9 mouse cellular contexts compared by ENCODE assay signal in genomic region chr16:91885389-91886122, GRCm38 (mm10).
A peak's percentile ranks its signal among the peaks of the same experiment; 100 is the strongest.
DNase-seq lines count a peak whose midpoint lies in the region; ATAC-seq and TF ChIP-seq lines count a peak whose summit lies in the region.
"Had no signal": no experiment of that assay in that cellular context is flagged by ENCODE, and none has a peak within 500 bp of the region (broad histone marks: within the 10 kb centered on the region; RNA-seq: fewer than 3 reads in every experiment).

No protein-coding gene starts in this region.

- no peak for TF ChIP-seq POLR2A in bone marrow, adult 2 months (IDR thresholded peaks at IDR 0.05; ENCODE audit: borderline replicate concordance, control insufficient read depth, low read depth, low read length)

- WGBS in forebrain, embryonic 10.5 days = 5% methylated on average over 17 of the region's 19 CpGs
- WGBS in forebrain, embryonic 16.5 days = 6% methylated on average over 19 of the region's 19 CpGs
- WGBS in bone marrow, adult 2 months = 43% methylated on average over 19 of the region's 19 CpGs
- WGBS in heart, embryonic 14.5 days = 14% methylated on average over 18 of the region's 19 CpGs
- 6% methylated on average over 19 of the region's 19 CpGs for WGBS in limb, embryonic 13.5 days
- 9% methylated on average over 19 of the region's 19 CpGs for WGBS in midbrain, postnatal 0 days

- 0 out of 2 replicates have a peak, but pooled peaks cover 4% of the 10 kb centered on the region for H3K9me3 ChIP-seq in forebrain, embryonic 10.5 days
- H3K9me3 ChIP-seq in forebrain, embryonic 16.5 days (ENCODE audit: control insufficient read depth, low read length) = no peaks in the 10 kb centered on the region
- H3K9me3 ChIP-seq in heart, embryonic 14.5 days (ENCODE audit: control insufficient read depth, low read length) = no peaks in the 10 kb centered on the region
- peaks cover 6% of the 10 kb centered on the region; the same call in 1 of the 2 replicates for H3K9me3 ChIP-seq in limb, embryonic 13.5 days
- no peaks in the 10 kb centered on the region for H3K9me3 ChIP-seq in midbrain, postnatal 0 days (ENCODE audit: low read length)

- peak overlapping the region; percentile 29 for H3K4me3 ChIP-seq in forebrain, embryonic 10.5 days
- H3K4me3 ChIP-seq in forebrain, embryonic 16.5 days (replicated peaks; ENCODE audit: low read length) = no peak overlapping the region
- H3K4me3 ChIP-seq in bone marrow, adult 2 months (replicated peaks; ENCODE audit: control insufficient read depth, low read depth, low read length) = no peak overlapping the region
- peak overlapping the region; percentile 6 to 16; a peak in 2 of 4 replicates for H3K4me3 ChIP-seq in heart, embryonic 14.5 days (ENCODE audit: control insufficient read depth in 1 of 2, insufficient read depth in 1 of 2, low read depth in 1 of 2, low read length in 2 of 2)
- H3K4me3 ChIP-seq in limb, embryonic 13.5 days = peak overlapping the region; percentile 5; the same call in 1 of the 2 replicates
- H3K4me3 ChIP-seq in midbrain, postnatal 0 days (ENCODE audit: low read depth, low read length) = no peak overlapping the region

- DNase-seq in forebrain, embryonic 10.5 days (ENCODE audit: extremely low spot score, low spot score) = peak; percentile 30
- DNase-seq in midbrain, postnatal 0 days (ENCODE audit: low spot score) = peak; percentile 48
- no peak for DNase-seq in gastrocnemius, postnatal 10 days
- no peak for DNase-seq in cerebellum, adult 9-11 months

- peaks cover 25% of the 10 kb centered on the region for H3K4me1 ChIP-seq in forebrain, embryonic 10.5 days
- H3K4me1 ChIP-seq in forebrain, embryonic 16.5 days (replicated peaks; ENCODE audit: control insufficient read depth, insufficient read depth, low read length) = peaks cover 11% of the 10 kb centered on the region
- H3K4me1 ChIP-seq in bone marrow, adult 2 months (ENCODE audit: control insufficient read depth, insufficient read depth, low read length) = no peaks in the 10 kb centered on the region
- peaks cover 2 to 10% of the 10 kb centered on the region in 2 experiments; a peak in 3 of 4 replicates for H3K4me1 ChIP-seq in heart, embryonic 14.5 days (ENCODE audit: control insufficient read depth in 2 of 2, insufficient read depth in 2 of 2, low read length in 2 of 2)
- H3K4me1 ChIP-seq in limb, embryonic 13.5 days = peaks cover 63% of the 10 kb centered on the region
- no peaks in the 10 kb centered on the region for H3K4me1 ChIP-seq in midbrain, postnatal 0 days (ENCODE audit: insufficient read depth, low read length)

- peak overlapping the region; percentile 59 for H3K27ac ChIP-seq in forebrain, embryonic 10.5 days
- H3K27ac ChIP-seq in forebrain, embryonic 16.5 days (ENCODE audit: low read length) = no peak overlapping the region
- H3K27ac ChIP-seq in bone marrow, adult 2 months (ENCODE audit: control insufficient read depth, insufficient read depth, low read depth, low read length, poor library complexity) = no peak overlapping the region
- H3K27ac ChIP-seq in heart, embryonic 14.5 days (replicated peaks in 1 of 2; ENCODE audit: control insufficient read depth in 1 of 2, insufficient read depth in 1 of 2, low read depth in 2 of 2, low read length in 2 of 2) = no peak overlapping the region
- H3K27ac ChIP-seq in limb, embryonic 13.5 days = no peak overlapping the region
- H3K27ac ChIP-seq in midbrain, postnatal 0 days (ENCODE audit: low read depth, low read length) = no peak overlapping the region

- 0 out of 2 replicates have a peak, but pooled peaks cover 9% of the 10 kb centered on the region for H3K36me3 ChIP-seq in forebrain, embryonic 10.5 days (replicated peaks)
- peaks cover 4% of the 10 kb centered on the region; the same call in 1 of the 2 replicates for H3K36me3 ChIP-seq in forebrain, embryonic 16.5 days (ENCODE audit: control insufficient read depth, insufficient read depth)
- H3K36me3 ChIP-seq in heart, embryonic 14.5 days (ENCODE audit: control insufficient read depth, insufficient read depth, low read length) = no peaks in the 10 kb centered on the region
- H3K36me3 ChIP-seq in limb, embryonic 13.5 days = 0 out of 2 replicates have a peak, but pooled peaks cover 2% of the 10 kb centered on the region
- peaks cover 23% of the 10 kb centered on the region for H3K36me3 ChIP-seq in midbrain, postnatal 0 days (ENCODE audit: insufficient read depth, low read length)

- TF ChIP-seq CTCF in bone marrow, adult 2 months (IDR thresholded peaks at IDR 0.05; ENCODE audit: control insufficient read depth, insufficient read depth, low read length) = peak; percentile 59; the same call in 1 of the 2 replicates
- peak; percentile 46 for TF ChIP-seq CTCF in midbrain, postnatal 0 days (IDR thresholded peaks at IDR 0.05)

- no peaks in the 10 kb centered on the region for H3K27me3 ChIP-seq in forebrain, embryonic 10.5 days (ENCODE audit: poor library complexity, severe bottlenecking)
- H3K27me3 ChIP-seq in forebrain, embryonic 16.5 days (replicated peaks; ENCODE audit: control insufficient read depth, insufficient read depth, low read length) = no peaks in the 10 kb centered on the region
- no peaks in the 10 kb centered on the region for H3K27me3 ChIP-seq in heart, embryonic 14.5 days (ENCODE audit: control insufficient read depth, insufficient read depth, low read length)
- H3K27me3 ChIP-seq in limb, embryonic 13.5 days = no peaks in the 10 kb centered on the region
- H3K27me3 ChIP-seq in midbrain, postnatal 0 days (ENCODE audit: insufficient read depth, low read length) = no peaks in the 10 kb centered on the region
- H3K27me3 ChIP-seq: Patski had no signal

- H3K9ac ChIP-seq in forebrain, embryonic 16.5 days (replicated peaks; ENCODE audit: low read depth, low read length) = no peak overlapping the region
- H3K9ac ChIP-seq in heart, embryonic 14.5 days (ENCODE audit: low read length) = 0 out of 2 replicates have a peak overlapping the region, but pooled peaks have one; percentile 2
- no peak overlapping the region for H3K9ac ChIP-seq in limb, embryonic 13.5 days
- 0 out of 2 replicates have a peak overlapping the region, but pooled peaks have one; percentile 1 for H3K9ac ChIP-seq in midbrain, postnatal 0 days (replicated peaks; ENCODE audit: low read length, poor library complexity, severe bottlenecking)

- H3K4me2 ChIP-seq in forebrain, embryonic 16.5 days (ENCODE audit: low read length) = no peak overlapping the region
- peak overlapping the region; percentile 50 for H3K4me2 ChIP-seq in heart, embryonic 14.5 days (ENCODE audit: low read length)
- peak overlapping the region; percentile 44 for H3K4me2 ChIP-seq in limb, embryonic 13.5 days (replicated peaks)
- H3K4me2 ChIP-seq in midbrain, postnatal 0 days (ENCODE audit: low read depth, low read length, poor library complexity, severe bottlenecking) = no peak overlapping the region

- no peak for ATAC-seq in forebrain, embryonic 16.5 days
- peak; percentile 44; the same call in 1 of the 2 replicates for ATAC-seq in heart, embryonic 14.5 days (ENCODE audit: insufficient number of reproducible peaks, insufficient read depth, low FRiP score, low read depth)
- no peak for ATAC-seq in limb, embryonic 13.5 days (ENCODE audit: low FRiP score, low read depth)
- ATAC-seq in midbrain, postnatal 0 days (ENCODE audit: low FRiP score) = 0 out of 2 replicates have a peak, but pooled peaks have one; percentile 42
- ATAC-seq: Patski had no signal

Comparison
In these comparisons a context has a peak if more than half of its experiments do, and no peak if none do; other contexts are left out.
1. H3K4me3 ChIP-seq: peak in forebrain, embryonic 10.5 days (single experiment), heart, embryonic 14.5 days (2 of 2) and limb, embryonic 13.5 days (single experiment); none in forebrain, embryonic 16.5 days (single experiment), bone marrow, adult 2 months (single experiment) and midbrain, postnatal 0 days (single experiment).
2. DNase-seq: peak in forebrain, embryonic 10.5 days (single experiment) and midbrain, postnatal 0 days (single experiment); none in gastrocnemius, postnatal 10 days (single experiment) and cerebellum, adult 9-11 months (single experiment).
3. ATAC-seq: peak in heart, embryonic 14.5 days (single experiment) and midbrain, postnatal 0 days (single experiment); none in forebrain, embryonic 16.5 days (single experiment) and limb, embryonic 13.5 days (single experiment).
4. H3K4me2 ChIP-seq: peak in heart, embryonic 14.5 days (single experiment) and limb, embryonic 13.5 days (single experiment); none in forebrain, embryonic 16.5 days (single experiment) and midbrain, postnatal 0 days (single experiment).
5. H3K9ac ChIP-seq: peak in heart, embryonic 14.5 days (single experiment) and midbrain, postnatal 0 days (single experiment); none in forebrain, embryonic 16.5 days (single experiment) and limb, embryonic 13.5 days (single experiment).